Mouse (Mus musculus): ENCODE data around the gene Man1a2. TPM values are rescaled to one million over a fixed set of nuclear protein-coding genes. Genes with fewer than 3 reads are reported as not detected.

Gene Man1a2
- polyA plus RNA-seq, 1 experiment from 2014 or later, result 40.0 TPM

GRCm38 (mm10) chr3:100522671-100523070, 162.6 kb downstream of the Man1a2 start:
- no peaks in the 10 kb centered on the region for H3K79me2 ChIP-seq (ENCODE audit: inconsistent target)
- H3K36me3 ChIP-seq (ENCODE audit: inconsistent target), result no peaks in the 10 kb centered on the region
- H3K4me3 ChIP-seq (ENCODE audit: inconsistent target), result no peak overlapping the region
- H3K27ac ChIP-seq, result no peak overlapping the region
- 86% methylated on average over 7 of the region's 7 CpGs for WGBS (ENCODE audit: missing documents)

GRCm38 (mm10) chr3:100521626-100522025, 163.7 kb downstream of the Man1a2 start:
- WGBS (ENCODE audit: missing documents), result 100% methylated on average over 1 of the region's 1 CpGs
- H3K27ac ChIP-seq, result no peak overlapping the region
- no peaks in the 10 kb centered on the region for H3K79me2 ChIP-seq (ENCODE audit: inconsistent target)

DNA sequence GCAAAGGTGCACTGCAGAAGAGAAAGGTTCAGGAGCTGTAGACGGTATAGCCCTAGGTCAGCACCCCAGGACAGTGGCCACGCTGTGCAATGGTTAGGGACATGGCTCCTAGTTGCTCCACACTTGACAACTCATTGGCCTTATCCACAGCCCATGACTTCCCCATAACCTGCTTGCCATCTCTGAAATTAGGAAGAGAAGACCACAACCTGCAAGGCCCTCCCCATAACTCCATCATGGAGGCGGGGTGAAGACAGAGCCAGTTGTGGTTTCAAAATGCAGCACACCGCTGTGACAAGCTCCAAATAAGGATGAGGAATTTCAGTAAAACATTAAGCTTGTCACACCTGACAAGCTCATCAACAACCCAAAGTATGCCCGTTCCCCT, 169.6 kb downstream of the Man1a2 start:
- H3K79me2 ChIP-seq (ENCODE audit: inconsistent target), result no peaks in the 10 kb centered on the region
- H3K36me3 ChIP-seq (ENCODE audit: inconsistent target), result no peaks in the 10 kb centered on the region
- WGBS (ENCODE audit: missing documents), result 42% methylated on average over 5 of the region's 5 CpGs
- H3K4me3 ChIP-seq (ENCODE audit: inconsistent target), result no peak overlapping the region
- H3K27ac ChIP-seq, result no peak overlapping the region

More at GRCm38 (mm10) chr3:100521626-100522025, 163.7 kb downstream of the Man1a2 start:
- no peak overlapping the region for H3K4me3 ChIP-seq (ENCODE audit: inconsistent target)
- no peaks in the 10 kb centered on the region for H3K36me3 ChIP-seq (ENCODE audit: inconsistent target)

- WGBS (ENCODE audit: missing documents), result 18% methylated on average over 8 of the region's 8 CpGs
- H3K79me2 ChIP-seq (ENCODE audit: inconsistent target), result no peaks in the 10 kb centered on the region
- no peak overlapping the region for H3K4me3 ChIP-seq (ENCODE audit: inconsistent target)
- H3K36me3 ChIP-seq (ENCODE audit: inconsistent target), result no peaks in the 10 kb centered on the region
- H3K27ac ChIP-seq, result no peak overlapping the region
These were observed 170.1 kb downstream of the Man1a2 start for GRCm38 (mm10) chr3:100515093-100515753.

Other genes with a start within 250 kb of the Man1a2 start
- gene Tent5c, start 196.2 kb downstream of the Man1a2 start, polyA plus RNA-seq (2018), result 6.4 to 13.5 TPM (median 8.3 TPM) in 3 replicates
- gene Vtcn1, start 140.0 kb upstream of the Man1a2 start, polyA plus RNA-seq (2018), result not detected in 3 replicates
- gene Trim45, start 236.7 kb upstream of the Man1a2 start, polyA plus RNA-seq (2018), result 0.89 to 1.6 TPM (median 1.2 TPM) in 3 replicates

Measured in macrophage (primary cell).